Mouse (Mus musculus) forebrain, embryonic 14.5 days (tissue): ENCODE data around the gene AI182371. TPM values are rescaled to one million over a fixed set of nuclear protein-coding genes. Genes with fewer than 3 reads are reported as not detected.

Source experiments
- polyA plus RNA-seq: library from polyadenylated mRNA; unstranded; fragments of >200 nt; fragmentation: Nextera tagmentation; extraction: Ambion mirVana; gene quantifications from 2 replicates; pipeline ENCODE4 v1.2.1, GENCODE M21; 2014

The AI182371 gene
- polyA plus RNA-seq, 1 experiment from 2014 or later: 0.27 TPM

Other genes starting within 250 kb of the AI182371 start
- 0.08 and 0.16 TPM in 2 replicates for gene Cutal, start 227.1 kb downstream of the AI182371 start, polyA plus RNA-seq
- 120 and 129 TPM in 2 replicates for gene Psmd5, start 226.6 kb downstream of the AI182371 start, polyA plus RNA-seq
- gene Phf19, start 187.5 kb downstream of the AI182371 start, polyA plus RNA-seq: 4.7 and 6.2 TPM in 2 replicates
- 0.42 and 0.76 TPM in 2 replicates for gene Traf1, start 139.8 kb downstream of the AI182371 start, polyA plus RNA-seq
- 0.69 and 1.1 TPM in 2 replicates for gene Hc, start 40.1 kb downstream of the AI182371 start, polyA plus RNA-seq
- gene Cntrl, start 7.9 kb upstream of the AI182371 start, polyA plus RNA-seq: 14.5 and 14.9 TPM in 2 replicates
- 349 and 383 TPM in 2 replicates for gene Rab14, start 99.6 kb upstream of the AI182371 start, polyA plus RNA-seq
- 22.5 and 25.0 TPM in 2 replicates for gene Gsn, start 154.8 kb upstream of the AI182371 start, polyA plus RNA-seq
- 11.0 and 12.4 TPM in 2 replicates for gene Stom, start 235.4 kb upstream of the AI182371 start, polyA plus RNA-seq